Mouse (Mus musculus): ENCODE data around the gene Ndufab1.
"Not testable (repeated sequence)": the region's sequence is repeated elsewhere in the genome, so short reads cannot be mapped to it uniquely, and the experiment has no call there.

Ndufab1 gene

DNA sequence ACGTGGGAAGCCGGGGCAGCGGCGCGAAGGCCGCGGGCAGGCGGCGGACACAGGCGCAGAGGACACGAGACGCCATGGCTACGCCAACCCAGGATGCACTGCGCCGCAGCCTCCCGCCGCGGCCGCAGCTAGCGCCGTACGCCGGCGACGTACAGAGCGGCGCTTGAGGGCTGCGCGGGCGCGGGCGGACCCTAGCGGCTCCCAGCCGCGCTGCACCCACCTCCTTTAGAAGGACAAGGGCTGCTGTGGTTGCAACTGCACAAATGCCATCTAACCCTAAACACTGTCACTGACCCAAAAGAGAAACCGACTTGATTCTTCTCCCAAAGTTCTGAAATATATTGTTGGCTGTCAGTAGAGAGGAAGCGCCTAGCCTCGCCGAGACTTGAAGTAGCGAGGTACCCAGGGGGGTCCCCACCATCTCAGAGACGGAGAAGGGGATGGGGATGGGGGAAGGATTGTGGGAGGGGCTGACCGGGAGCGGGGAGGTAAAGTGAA, at the start of gene Ndufab1:
Ndufab1 (minus strand) TSS at position 140 of the 498 bp plus-strand sequence.
- in situ Hi-C loops (cut with MboI, MseI), result no loop called here

DNA sequence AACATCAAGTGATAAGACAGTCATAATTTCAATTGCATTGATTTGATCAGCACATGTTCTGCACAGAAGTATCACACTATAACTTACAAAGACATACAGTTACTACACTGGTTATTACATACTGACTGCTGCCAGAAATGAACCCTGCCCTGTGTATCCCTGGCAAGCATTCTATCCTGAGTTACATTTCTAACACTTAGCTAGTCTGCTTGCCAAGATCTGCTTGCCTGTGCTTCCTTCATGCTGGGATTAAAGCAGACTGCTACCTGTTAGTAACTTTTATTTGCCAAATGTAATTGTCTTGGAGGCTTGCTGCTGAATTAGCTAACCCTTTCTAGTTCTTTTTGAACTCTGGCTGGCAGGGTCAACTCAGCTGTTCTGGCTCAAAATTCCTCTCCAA, 39.3 kb upstream of the Ndufab1 start:
- in situ Hi-C loops (cut with MboI, MseI), result loop anchor here (25.0 kb wide), 1 partner anchor 1046 kb away; no protein-coding TSS in a partner anchor

DNA sequence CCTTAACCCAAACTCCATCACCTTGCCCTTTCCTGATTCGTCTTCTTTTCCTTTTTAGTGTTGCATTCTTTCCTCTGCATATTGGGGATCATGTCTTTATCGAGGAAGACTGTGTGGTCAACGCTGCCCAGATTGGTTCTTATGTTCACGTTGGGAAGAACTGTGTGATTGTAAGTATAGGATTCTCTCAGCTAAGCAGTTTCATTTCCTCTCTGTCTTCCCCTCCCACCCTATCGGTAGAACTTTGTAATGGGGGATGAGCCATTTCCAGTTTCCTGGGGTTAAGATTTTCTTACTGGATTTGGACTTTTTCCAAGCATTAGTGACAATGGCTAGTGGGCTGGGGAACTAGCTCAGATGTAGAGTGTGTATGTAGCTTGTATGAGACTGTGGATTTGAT, 36.5 kb upstream of the Ndufab1 start:
- in situ Hi-C loops (cut with MboI, MseI), result loop anchor here (25.0 kb wide), 1 partner anchor 1049 kb away; no protein-coding TSS in a partner anchor

DNA sequence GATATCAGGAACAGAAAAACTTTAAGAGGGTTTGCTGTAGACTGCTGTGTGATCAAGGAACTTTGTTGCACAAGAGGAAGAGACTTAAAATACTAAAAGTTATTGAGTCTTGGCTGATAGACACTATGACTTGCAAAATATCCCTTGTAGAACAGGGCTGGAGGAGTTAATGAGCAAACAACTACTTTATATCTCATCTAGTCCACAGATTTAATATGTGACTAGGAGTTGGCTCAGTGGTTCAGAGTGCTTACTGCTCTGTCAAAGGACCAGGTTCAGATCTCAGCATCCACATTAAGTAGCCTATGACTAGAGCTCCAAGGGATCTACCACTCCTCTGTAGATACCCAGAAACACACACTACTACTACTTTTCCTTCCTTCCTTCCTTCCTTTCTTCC, 35.4 kb upstream of the Ndufab1 start:
- in situ Hi-C loops (cut with MboI, MseI), result loop anchor here (25.0 kb wide), 1 partner anchor 1050 kb away; no protein-coding TSS in a partner anchor

DNA sequence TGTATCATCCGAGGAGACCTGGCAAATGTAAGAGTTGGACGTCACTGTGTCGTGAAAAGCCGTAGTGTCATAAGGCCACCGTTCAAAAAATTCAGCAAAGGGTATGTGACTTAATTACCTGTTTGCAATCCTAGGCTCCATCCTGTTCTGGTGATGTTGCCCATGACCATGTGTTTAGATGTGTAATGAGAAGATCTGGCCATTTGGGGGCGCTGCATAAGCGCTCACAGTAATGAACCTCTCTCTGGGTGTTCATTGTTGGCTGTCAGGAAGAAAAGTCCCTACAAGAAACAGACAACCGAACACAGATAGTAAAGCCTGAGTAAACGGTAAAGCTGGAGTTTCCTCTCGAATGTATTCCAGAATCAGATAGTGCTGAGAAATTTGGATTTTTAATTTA, 33.4 kb upstream of the Ndufab1 start:
- in situ Hi-C loops (cut with MboI, MseI), result loop anchor here (25.0 kb wide), 1 partner anchor 1052 kb away; no protein-coding TSS in a partner anchor

DNA sequence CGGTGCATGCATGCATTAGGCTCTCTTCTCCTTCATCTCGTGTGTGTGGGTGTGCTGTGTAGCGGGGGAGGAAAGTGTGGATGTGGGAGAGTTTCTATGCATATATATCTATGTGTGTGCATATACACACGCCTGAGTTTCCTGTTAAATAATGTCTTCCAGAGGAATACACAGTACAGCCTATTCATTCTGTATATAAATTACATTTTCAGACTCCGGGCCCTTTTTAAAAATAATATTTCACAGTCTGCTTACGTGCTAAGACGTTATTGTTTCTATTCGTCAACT, 31.6 kb upstream of the Ndufab1 start:
- in situ Hi-C loops (cut with MboI, MseI), result loop anchor here (25.0 kb wide), 1 partner anchor 1054 kb away; no protein-coding TSS in a partner anchor

DNA sequence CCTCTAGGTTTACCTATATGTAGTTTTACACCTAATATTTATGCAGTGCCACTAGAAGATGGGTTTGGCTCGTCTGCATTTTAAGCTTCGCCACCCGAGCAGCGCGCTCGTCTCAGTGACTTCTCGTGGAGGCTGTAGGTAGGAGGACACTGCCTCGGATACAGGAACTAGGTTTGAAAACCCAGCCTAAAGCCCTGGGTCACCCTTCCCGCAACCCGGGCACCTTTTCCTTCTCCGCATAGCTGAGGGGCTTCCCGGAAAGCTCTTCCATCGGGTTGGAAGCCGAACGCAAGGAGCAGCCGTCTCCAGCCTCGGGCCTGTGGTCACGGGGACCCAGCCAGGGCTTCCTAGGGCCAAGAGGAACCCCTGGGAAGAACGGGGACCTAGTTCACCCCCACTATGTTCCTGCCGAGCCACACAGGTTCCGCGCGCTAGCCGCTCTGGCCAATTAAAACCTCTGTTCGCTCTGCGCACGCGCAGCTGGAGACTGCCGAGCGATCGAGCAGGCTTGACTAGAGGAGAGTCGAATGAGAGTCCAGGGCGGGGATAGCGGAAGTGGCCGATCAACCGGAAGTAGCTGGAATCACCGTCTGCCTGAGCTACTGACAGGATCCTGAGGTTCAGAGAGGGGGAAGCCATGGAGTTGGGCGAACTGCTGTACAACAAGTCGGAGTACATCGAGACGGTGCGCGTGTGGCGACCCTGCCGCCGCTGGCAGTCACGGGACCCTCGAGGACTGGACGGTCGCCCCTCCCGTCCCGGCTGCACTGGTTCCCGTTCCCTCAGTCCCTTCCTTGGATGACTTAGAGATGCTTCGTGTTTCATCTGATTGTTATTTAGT, 31.0 kb upstream of the Ndufab1 start, which contains the start of the genes Palb2 and Dctn5:
Palb2 (minus strand) TSS at position 489 of the 841 bp plus-strand sequence.
Dctn5 (plus strand) TSS at position 545 of the 841 bp plus-strand sequence.
- in situ Hi-C loops (cut with MboI, MseI), result loop anchor here (25.0 kb wide), 1 partner anchor 1055 kb away; no protein-coding TSS in a partner anchor

DNA sequence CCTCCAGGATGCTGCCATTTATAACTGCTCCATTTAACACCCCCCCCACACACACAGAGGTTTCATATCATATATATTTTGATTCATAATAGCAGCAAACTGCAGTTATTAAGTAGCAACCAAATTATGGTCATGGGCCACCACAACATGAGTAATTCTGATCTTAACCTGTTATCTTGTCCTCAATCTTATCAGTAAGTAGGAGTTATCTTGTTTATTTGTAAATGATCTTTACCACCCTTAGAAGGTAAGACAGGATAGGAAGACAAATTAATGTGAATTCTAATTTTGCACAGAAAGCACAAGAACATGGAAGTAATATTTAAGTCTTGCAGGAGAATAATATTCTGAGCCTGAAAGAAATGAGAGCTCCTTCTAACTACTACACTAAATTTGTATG, 30.1 kb upstream of the Ndufab1 start:
- in situ Hi-C loops (cut with MboI, MseI), result loop anchor here (25.0 kb wide), 1 partner anchor 1055 kb away; no protein-coding TSS in a partner anchor

DNA sequence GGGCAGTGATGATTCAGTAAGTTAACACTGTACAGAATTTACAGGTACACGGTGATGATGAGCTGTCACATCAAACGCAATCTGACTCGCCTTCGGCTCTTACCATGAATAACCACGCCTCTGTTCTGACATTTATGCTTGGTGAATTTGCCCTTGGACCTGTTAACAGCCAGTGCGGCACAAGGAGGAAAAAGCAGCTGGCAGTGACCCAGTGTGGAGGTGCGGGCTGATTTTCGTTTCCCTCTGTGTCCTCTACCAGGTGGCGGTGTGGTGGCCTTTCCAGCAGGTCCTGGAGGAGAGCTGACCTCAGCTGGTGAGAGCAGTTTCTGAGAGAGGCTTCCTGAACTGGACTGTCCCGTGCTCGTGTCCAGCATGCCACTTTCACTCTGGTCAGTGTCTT, 25.3 kb upstream of the Ndufab1 start:
- in situ Hi-C loops (cut with MboI, MseI), result loop anchor here (25.0 kb wide), 1 partner anchor 1060 kb away; no protein-coding TSS in a partner anchor

DNA sequence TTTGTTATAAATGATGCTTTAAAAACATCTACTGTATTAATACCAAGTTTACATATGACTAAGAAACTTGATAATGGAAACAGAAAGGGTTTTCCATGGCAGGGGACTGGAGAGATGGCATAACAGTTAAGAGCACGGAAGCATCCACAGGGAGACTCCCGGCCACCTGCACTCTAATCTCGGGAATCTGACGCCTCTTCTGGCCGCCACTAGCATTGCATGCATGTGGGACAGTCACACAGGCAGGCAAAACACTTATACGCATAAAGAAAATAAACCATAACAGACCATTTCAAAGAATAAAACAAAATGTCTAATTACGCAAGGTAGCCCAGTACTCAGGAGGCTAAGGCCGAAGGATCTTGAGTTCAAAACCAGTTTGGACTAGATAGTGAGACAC, 23.9 kb upstream of the Ndufab1 start:
- in situ Hi-C loops (cut with MboI, MseI), result loop anchor here (25.0 kb wide), 1 partner anchor 1062 kb away; no protein-coding TSS in a partner anchor

DNA sequence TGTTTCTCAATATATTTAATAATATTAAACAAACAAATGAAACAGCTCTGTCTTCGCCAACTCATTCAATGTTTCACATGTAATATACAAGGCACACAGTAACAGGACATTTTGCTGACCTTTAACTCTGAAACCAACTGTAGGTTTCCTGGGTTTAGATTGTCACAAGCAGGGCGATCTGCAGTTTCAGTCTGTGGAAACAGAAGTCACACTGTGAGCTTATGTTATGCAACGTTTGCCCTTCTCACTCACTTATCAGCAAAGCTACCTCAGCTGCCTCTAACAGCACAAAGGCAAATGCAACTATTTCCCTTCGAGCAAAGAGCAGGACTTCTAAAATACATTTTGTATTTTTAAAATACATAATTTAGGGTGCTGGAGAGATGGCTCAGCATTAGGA, 21.8 kb upstream of the Ndufab1 start:
- in situ Hi-C loops (cut with MboI, MseI), result no loop called here

DNA sequence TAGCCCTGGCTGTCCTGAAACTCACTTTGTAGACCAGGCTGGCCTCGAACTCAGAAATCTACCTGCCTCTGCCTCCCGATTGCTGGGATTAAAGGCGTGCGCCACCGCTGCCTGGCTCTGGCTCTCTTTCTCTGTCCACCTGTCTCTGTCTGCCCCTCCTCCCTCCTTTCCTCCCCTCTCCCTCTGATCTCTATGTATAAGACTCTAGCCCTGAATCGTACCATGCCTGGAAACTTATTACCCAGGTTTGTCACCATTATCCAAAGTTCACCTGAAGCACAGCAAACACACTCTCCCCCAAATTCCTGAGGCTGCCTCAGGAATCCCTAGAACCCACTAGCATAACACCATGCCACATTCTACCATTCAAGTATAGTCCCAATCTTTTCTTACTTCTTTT, 6.5 kb upstream of the Ndufab1 start:
- in situ Hi-C loops (cut with MboI, MseI), result no loop called here

DNA sequence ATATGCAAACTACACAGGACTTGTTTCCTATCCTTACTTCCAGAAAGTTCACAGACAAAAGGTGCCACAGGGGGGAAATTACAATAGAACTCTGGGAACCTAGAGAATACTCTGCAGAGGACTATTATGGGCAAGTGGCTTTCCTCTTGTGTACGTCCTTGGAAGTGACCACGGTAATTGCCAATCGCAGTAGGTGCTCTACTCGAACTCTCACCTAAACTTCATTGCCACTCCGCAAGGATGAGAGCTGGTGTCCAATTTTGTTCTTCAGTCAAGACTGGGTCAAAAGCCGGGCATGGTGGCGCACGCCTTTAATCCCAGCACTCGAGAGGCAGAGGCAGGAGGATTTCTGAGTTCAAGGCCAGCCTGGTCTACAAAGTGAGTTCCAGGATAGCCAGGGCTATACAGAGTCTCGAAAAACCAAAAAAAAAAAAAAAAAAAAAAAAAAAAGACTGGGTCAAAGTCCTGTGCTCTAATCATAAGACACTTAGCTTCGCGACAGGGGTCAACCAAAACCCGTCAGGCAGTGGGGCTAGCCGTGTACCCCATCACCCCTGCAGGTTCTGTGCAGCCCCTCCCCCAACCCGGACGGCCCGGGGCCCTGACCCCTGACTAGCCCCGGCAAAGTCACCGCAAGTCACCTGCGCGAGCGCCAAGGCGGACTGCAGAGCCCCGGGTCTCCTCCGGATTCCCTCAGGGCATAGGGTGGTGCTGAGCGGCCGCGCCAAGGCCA, 506 bp downstream of the Ndufab1 start:
- in situ Hi-C loops (cut with MboI, MseI), result not testable (repeated sequence)

DNA sequence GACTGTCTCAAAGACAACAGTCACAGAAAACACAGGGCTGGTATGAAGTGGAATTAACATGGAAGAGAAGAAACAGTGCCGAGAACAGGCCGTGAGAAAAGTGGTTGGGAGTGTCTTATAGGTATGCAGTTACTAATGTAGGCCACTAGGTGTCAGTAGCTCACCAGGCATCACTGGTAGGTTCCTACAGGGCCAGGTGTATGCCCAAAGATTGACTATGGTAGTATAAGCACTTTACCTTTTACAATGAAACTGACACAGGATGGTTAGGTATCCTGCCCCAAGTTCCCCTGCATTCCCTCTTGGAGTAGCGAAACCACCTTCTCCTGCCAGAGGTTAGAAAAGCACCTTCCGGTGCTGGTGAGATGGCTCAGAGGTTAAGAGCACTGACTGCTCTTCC, 2.5 kb downstream of the Ndufab1 start:
- in situ Hi-C loops (cut with MboI, MseI), result loop anchor here (10.0 kb wide), 1 partner anchor 896 kb away; no protein-coding TSS in a partner anchor

DNA sequence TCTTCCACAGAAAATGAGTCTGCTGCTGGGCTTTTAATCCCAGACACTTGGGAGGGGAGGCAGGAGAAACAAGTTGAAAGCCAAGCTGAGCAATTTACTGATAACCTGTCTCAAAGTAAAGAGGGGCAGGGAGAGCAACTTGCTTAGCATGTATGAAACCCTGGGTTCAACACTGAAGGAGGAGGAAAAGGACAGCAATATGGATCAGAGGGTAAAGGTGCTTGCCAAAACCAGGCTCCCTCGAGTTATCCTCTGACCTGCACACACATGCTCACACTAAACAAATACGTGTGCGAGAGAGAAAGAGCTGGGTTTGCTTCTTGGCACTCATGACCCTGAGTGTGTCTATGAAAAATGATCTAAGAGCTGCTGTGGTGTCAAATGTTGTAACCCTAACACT, 3.7 kb downstream of the Ndufab1 start:
- in situ Hi-C loops (cut with MboI, MseI), result loop anchor here (10.0 kb wide), 1 partner anchor 897 kb away; no protein-coding TSS in a partner anchor

DNA sequence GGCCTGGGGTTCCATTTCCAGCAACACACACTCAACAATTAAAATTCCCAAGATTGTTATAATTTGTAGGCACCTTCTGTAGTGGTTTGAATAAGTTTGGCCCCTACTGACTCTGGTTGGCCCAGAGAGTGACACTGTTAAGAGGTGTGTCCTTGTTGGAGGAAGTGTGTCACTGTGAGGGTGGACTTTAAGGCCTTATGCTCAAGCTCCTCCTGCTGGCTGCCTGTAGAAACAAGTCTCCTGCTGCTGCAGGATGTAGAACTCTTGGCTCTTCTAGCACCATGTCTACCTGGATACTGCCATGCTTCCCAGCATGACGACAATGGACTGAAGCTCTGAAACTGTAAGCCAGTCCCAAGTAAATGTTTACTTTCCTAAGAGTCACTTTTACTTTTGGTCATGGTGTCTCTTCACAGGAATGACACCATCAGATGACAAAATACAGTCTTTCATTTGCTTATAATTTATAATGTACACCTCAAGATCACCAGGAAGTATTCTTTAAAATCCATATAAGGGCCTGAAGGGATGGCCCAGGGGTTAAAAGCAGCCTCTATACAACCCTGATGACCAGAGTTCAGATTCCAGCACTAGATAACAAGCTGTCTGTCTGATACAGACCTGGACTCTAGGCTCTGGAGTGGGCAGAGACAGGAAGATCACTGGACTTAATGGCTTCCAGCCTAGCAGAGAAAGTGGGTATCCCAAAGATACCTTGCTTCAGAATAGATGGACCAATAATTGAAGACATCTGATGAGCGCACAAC, 6.9 kb downstream of the Ndufab1 start:
- in situ Hi-C loops (cut with MboI, MseI), result loop anchor here (10.0 kb wide), 1 partner anchor 900 kb away; no protein-coding TSS in a partner anchor

DNA sequence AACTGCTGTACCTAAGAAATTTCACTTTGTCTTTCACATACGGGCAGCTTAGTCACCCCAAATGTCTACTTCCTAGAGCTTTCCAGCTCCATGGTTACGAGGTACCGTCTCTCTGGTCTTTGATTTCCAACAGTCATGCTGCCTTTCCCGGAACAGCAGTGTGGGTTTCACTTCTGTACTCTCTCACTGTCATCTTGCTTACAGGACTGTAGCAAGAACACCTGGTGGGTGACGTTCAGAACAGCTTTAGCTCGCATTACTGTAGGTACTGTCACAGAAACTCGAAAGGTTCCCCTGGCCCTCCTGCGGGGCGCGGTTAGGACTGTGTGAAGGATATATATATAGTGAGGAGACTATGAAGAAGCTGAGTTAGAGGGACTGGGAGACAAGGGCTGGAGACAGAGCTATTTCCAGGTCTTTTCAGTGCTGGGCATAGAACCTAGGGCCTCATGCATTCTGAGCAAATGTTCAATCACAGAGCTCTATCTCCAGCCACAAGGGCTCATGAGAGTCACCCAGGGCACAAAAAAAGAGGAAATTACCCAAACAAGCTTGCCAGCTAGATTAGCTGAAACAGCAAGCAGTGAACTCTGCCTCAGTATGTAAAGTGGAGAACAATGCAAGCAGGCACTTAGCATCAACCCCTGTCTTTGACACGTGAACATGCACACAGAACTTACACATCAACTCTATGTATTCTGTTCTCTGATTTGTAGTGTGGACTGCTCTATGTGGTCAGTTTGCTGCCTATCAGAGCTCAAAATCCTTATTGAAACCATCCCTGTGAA, 14.3 kb downstream of the Ndufab1 start:
- in situ Hi-C loops (cut with MboI, MseI), result loop anchor here (5.0 kb wide), 1 partner anchor 100 kb away; no protein-coding TSS in a partner anchor

DNA sequence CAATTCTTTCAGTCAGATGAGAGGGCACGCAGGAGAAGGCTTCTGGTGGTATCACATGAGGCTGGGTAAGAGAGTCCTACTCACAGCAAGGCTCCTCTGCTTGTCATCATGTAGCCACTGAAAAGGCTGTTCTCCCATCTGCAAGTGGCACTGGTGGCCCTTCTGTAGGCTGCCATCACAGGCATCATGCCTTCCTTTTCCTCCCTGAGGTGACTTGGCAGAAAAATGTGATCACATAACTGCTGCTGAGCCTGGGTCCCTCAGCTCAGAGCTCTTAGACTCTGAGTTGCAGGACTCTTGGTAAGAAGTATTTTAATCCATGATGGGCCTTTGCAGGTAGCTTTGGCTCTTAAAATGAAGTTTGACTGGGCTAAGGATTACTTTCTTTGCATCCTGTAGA, 20.6 kb downstream of the Ndufab1 start:
- in situ Hi-C loops (cut with MboI, MseI), result no loop called here

DNA sequence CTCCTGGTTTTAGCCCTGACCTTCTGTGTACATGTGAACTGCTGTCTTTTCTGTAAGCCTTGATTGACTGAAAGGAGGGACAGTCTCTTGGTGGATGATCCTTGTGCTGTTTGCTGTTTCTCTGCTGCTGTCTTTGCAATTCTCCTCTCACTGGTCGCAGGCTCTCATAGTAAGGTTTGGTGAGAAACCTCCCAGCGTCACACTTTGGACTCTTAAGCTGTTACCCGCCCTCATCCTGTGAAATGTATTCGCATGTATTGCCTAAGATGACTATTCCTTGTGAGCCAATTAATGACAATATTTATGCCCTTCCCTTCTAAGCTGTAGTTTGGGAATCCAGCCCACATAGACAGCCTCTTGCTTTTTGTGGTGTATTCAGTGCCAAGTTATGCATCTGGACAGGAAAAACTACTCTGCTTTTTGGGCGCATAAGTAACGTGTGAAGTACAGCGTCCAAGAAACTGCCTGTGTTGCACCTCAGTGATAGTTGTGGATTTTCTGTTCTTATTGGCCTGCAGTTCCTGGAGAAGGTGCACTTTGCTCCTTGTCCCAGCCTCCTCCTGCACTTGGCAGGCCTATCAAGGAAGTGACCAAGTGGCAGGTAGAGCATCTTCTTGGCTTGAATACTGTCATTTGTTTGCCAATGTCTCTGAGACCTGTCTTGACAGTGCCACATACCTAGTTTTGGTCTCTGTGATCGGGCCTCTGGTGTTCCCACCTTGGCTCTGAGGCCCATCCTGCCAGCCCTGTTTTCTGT, 21.7 kb downstream of the Ndufab1 start:
- in situ Hi-C loops (cut with MboI, MseI), result loop anchor here (10.0 kb wide), 1 partner anchor 1295 kb away; no protein-coding TSS in a partner anchor
